Mouse (Mus musculus) hindbrain, embryonic 10.5 days (tissue): ENCODE results near the gene C2. TPM values are rescaled to one million over a fixed set of nuclear protein-coding genes. Genes with fewer than 3 reads are reported as not detected.
A peak's percentile ranks its signal among the peaks of the same experiment; 100 is the strongest.

Source experiments
- DNase-seq: peaks from one replicate; pipeline ENCODE4 v3.0.0-alpha.2; 2017; ENCODE audit warnings: low spot score
- H3K27ac ChIP-seq: fragments of 300-500 bp; sonication (generic); 2 replicates; pipeline ENCODE4 v1.5.1; 2016; ENCODE audit warnings: mild to moderate bottlenecking, moderate library complexity
- H3K27me3 ChIP-seq: fragments of 300-500 bp; sonication (generic); 2 replicates; pipeline ENCODE4 v1.6.1; 2016; ENCODE audit warnings: mild to moderate bottlenecking; ENCODE audit not compliant: poor library complexity, insufficient read depth, severe bottlenecking
- H3K36me3 ChIP-seq: fragments of 300-500 bp; sonication (generic); 2 replicates; pipeline ENCODE4 v1.6.1; 2016; ENCODE audit warnings: mild to moderate bottlenecking, moderate library complexity
- H3K4me1 ChIP-seq: fragments of 300-500 bp; sonication (generic); replicated peaks from 2 replicates; pipeline ENCODE4 v1.6.1; 2016; ENCODE audit warnings: mild to moderate bottlenecking
- H3K4me3 ChIP-seq: fragments of 300-500 bp; sonication (generic); 2 replicates; pipeline ENCODE4 v1.5.1; 2016; ENCODE audit warnings: mild to moderate bottlenecking, moderate library complexity
- H3K9me3 ChIP-seq: fragments of 300-500 bp; sonication (generic); 2 replicates; pipeline ENCODE4 v1.6.1; 2016; ENCODE audit warnings: mild to moderate bottlenecking, moderate library complexity
- WGBS: fragments of 180-500 bp; shearing (Covaris S2); methylation state at CpG from one replicate; pipeline ENCODE4 v1.1.7; 2016; 5-methylcytosine and 5-hydroxymethylcytosine counted together
- polyA plus RNA-seq: library from polyadenylated mRNA; unstranded; fragments of >200 nt; fragmentation: Nextera tagmentation; extraction: Ambion mirVana; gene quantifications from 2 replicates; pipeline ENCODE4 v1.2.1, GENCODE M21; 2016

The C2 gene
- polyA plus RNA-seq, 1 experiment from 2014 or later = 1.0 TPM

DNA sequence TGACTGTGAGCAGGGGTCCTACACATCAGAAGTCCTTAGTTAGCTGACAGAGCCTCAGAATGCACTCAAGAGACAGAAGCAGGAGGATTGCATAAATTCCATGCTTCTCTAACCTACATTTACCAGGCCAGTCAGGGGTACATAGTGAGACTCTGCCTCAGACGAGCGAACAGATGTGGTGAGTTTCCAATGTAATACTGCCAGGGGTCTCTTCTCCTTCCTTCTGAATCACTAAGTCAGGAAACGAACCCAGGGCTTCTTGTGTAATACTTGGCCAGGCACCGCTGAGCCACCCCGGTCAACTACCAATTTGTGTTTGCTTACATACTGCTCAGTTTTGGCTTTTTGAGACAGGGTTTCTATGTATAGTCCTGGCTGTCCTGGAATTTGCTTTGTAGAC is 10.1 kb downstream of the C2 start:
- DNase-seq = no peak
- Histone ChIP-seq H3K36me3 (no peaks in the 10 kb centered on the region), H3K4me1 (no peaks in the 10 kb centered on the region), H3K27ac (no peak overlapping the region), H3K9me3 (no peaks in the 10 kb centered on the region), H3K4me3 (no peak overlapping the region), H3K27me3 (peaks cover 8% of the 10 kb centered on the region; the same call in 1 of the 2 replicates)
- 90% methylated on average over 5 of the region's 5 CpGs for WGBS

DNA sequence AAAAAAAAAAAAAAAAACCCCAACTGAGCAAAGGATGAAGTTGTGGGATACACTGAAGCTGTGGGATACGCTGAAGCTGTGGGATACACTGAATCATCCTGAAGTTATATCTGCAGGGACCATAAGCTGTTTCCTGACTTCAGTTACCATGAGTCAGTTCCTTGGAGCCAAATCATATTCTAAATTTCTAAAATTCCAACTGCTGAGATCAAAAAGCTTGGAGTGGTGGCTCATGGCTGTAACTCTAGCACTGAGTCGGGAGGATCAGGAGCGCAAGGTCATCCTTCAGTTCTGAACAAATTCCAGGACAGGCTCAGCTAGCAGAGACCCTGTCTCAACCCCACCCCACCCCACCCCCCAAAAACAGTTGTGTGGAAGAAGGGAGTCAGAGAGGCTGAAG is 12.4 kb downstream of the C2 start:
- H3K4me3 ChIP-seq = no peak overlapping the region
- no peak overlapping the region for H3K27ac ChIP-seq
- 84% methylated on average over 3 of the region's 3 CpGs for WGBS
- peaks cover 26% of the 10 kb centered on the region for H3K27me3 ChIP-seq
- no peak for DNase-seq
- H3K36me3 ChIP-seq = no peaks in the 10 kb centered on the region
- no peaks in the 10 kb centered on the region for H3K9me3 ChIP-seq
- H3K4me1 ChIP-seq = peaks cover 8% of the 10 kb centered on the region

DNA sequence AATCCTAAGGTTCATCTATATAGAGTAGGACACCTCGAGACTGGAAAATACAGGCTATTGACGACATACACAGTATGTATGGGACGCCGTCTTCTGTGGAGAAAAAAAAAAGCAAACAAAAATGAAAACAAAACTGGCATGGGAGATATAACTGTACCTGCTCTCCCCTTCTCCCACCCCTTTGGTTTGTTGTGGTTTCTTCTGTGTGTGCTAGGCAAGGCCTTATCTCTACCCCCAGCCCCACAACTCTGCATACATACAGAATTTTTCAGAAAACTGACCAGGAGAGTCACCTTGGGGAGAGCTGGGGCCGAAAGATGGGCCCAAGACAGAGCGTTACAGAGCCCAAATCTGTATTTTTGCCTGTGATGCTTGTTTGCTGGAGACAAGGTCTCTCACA is 13.4 kb downstream of the C2 start:
- Histone ChIP-seq H3K4me1 (peaks cover 9% of the 10 kb centered on the region), H3K36me3 (no peaks in the 10 kb centered on the region), H3K4me3 (no peak overlapping the region), H3K9me3 (no peaks in the 10 kb centered on the region), H3K27me3 (peaks cover 26% of the 10 kb centered on the region), H3K27ac (no peak overlapping the region)
- DNase-seq = no peak
- WGBS = 88% methylated on average over 6 of the region's 6 CpGs

DNA sequence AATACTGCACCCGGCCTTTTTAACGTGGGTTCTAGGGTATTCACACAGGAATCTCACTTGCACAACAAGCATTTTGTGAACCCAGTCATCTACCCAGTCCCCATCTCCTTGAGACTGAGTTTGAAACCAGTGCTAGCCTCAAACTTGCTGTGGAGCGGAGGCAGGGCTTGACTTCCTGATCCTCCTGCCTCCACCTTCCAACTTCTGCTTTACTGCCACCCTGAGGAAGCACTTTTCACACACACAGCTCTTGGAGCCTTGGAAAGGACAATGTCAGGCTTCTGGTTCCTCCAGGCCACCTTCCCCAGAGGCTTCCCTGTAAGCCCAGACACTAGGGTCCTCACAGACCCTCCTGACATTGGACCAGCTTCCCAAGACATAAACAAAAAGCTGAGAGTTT is 14.7 kb downstream of the C2 start:
- no peak overlapping the region for H3K4me3 ChIP-seq
- H3K9me3 ChIP-seq = no peaks in the 10 kb centered on the region
- H3K27ac ChIP-seq = no peak overlapping the region
- 70% methylated on average over 3 of the region's 3 CpGs for WGBS
- H3K27me3 ChIP-seq = peaks cover 26% of the 10 kb centered on the region
- peaks cover 13% of the 10 kb centered on the region for H3K4me1 ChIP-seq
- DNase-seq = no peak
- H3K36me3 ChIP-seq = no peaks in the 10 kb centered on the region

DNA sequence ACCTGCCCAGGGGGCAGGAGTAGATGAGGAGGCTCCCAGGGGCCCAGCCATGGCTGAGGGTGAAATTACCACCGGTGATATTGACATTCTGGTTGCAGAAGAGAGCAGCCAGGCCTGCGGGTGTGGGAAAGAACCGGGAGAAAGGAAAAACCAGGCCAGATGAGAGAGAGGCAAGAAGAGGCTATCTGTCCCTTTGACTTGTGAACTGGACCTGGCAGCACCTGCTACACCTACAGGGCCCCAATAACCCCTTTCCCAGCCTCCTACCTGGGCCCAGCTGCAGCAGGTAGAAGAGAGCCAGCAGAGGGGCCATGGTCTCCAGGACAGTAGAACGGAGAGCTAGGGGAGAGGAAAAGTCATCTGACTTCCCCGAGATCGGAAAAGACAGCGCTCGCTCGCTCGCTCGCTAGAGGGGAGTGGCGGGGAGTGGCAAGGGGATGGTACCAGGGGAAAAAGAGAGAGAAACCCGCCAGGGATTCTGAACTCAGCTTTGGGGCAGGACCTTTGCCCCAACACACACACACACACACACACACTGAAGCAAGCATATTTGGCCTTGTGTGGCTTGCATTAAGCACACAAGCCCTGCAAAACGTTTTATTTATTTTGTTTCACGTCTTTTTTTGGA is 16.3 kb downstream of the C2 start, which contains the start of gene Gm20547:
Gene Gm20547 (minus strand): TSS at position 360 of the 628 bp plus-strand sequence.
- H3K27me3 ChIP-seq = peaks cover 26% of the 10 kb centered on the region
- peak within 1 kb of the TSS; percentile 1; the same call in 1 of the 2 replicates for H3K4me3 ChIP-seq
- WGBS = 9% methylated on average over 15 of the region's 15 CpGs
- no peak within 1 kb of the TSS for H3K27ac ChIP-seq
- peaks cover 13% of the 10 kb centered on the region for H3K4me1 ChIP-seq
- no peak for DNase-seq
- H3K9me3 ChIP-seq = no peaks in the 10 kb centered on the region
- no peaks in the 10 kb centered on the region for H3K36me3 ChIP-seq

DNA sequence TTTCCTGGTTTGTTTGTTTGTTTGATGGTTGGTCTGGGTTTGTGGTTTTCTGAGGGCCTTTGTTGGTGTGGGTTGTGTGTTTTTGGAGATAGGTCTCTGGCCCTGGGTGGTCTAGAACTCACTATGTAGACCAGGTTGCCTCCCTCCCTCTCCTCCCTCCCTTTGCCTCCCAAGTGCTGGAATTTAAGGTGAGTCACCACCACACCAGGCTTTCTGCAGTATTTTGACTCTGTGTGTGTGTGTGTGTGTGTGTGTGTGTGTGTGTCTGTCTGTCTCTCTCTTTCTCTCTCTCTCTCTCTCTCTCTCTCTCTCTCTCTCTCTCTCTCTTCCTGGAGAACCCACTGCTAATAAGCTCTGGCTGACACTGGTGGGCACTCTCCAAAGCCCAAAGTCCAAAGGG is 16.9 kb downstream of the C2 start:
- no peak overlapping the region for H3K4me3 ChIP-seq

DNA sequence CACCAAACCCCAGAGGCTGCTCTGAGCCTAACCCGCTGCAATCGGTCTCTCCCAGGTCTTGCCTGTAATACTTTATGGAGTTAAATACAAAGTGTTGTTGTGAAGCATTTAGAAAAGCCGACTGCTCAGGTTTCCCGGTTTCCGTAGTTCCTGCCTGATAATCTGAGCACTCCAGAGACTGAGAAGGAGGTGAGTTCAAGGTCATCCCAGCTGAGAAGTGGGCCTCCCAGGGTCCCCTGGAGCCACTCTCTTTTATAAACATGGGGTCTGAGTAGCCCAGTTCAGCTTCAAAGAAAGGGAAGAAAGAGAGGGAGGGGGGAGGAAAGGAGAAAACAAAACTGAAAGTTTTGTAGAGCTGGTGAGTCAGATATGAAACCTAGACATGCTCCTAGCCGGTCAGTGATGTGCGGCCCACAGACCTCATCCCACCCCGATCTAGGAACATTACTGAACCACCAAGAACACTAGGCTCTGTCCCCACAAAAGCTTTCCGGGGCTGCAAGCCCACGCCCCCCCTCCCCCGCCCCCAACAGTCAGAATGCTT is 18.7 kb downstream of the C2 start, which contains the start of gene Zbtb12:
Gene Zbtb12 (plus strand): TSS at position 148 of the 544 bp plus-strand sequence.
- DNase-seq = no peak
- Histone ChIP-seq H3K4me1 (peaks cover 13% of the 10 kb centered on the region), H3K36me3 (no peaks in the 10 kb centered on the region), H3K9me3 (no peaks in the 10 kb centered on the region), H3K27ac (no peak within 1 kb of the TSS), H3K27me3 (peaks cover 26% of the 10 kb centered on the region), H3K4me3 (no peak within 1 kb of the TSS)
- 66% methylated on average over 11 of the region's 11 CpGs for WGBS

More for the DNA sequence above, 16.9 kb downstream of the C2 start:
- peaks cover 26% of the 10 kb centered on the region for H3K27me3 ChIP-seq
- peaks cover 13% of the 10 kb centered on the region for H3K4me1 ChIP-seq
- no peak overlapping the region for H3K27ac ChIP-seq
- no peaks in the 10 kb centered on the region for H3K36me3 ChIP-seq
- no peak for DNase-seq
- no peaks in the 10 kb centered on the region for H3K9me3 ChIP-seq

DNA sequence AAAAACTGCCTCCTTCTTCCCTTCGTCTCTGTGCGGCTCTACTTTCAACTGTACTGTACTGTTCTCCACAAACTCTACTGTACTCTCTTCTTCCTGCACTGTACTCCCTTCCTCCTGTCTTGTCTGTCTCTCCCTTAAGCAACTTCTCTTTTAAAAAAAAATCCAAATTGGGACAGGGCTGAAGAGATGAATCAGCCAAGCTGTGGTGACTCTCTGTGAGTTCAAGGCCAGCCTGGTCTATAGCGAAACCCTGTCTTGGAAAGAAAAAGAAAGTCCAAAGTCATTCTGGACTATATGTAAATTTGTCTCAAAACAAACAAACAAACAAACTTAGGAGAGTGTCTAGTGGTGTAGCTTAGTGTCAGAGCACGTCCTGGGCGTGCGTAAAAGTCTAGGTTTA is 23.7 kb downstream of the C2 start:
- DNase-seq = no peak
- Histone ChIP-seq H3K36me3 (no peaks in the 10 kb centered on the region), H3K27ac (no peak overlapping the region), H3K4me1 (peaks cover under 1% of the 10 kb centered on the region; the same call in 1 of the 2 replicates), H3K4me3 (no peak overlapping the region), H3K9me3 (no peaks in the 10 kb centered on the region), H3K27me3 (no peaks in the 10 kb centered on the region)
- WGBS = 93% methylated on average over 6 of the region's 6 CpGs

DNA sequence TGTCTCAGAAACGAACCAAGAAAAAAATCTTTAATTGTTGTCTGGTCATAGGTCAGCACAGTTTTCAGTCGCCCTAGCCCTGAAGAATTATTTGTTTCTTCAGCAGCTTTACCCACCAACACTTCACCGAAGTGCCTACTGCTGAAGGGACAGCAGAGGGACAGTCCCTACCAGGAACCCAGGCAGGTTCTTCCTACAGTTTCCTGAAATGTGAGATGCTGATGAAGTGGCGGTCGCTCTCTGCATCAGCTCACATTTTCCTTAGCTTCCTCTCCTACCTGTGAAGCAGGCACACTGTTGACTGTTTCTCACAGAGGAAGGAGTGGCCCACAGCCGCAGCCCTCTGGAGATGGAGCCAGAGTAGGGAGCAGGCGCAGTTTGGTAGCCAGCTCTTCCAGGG is 32.1 kb downstream of the C2 start:
- Histone ChIP-seq H3K27me3 (peaks cover 6% of the 10 kb centered on the region; the same call in 1 of the 2 replicates), H3K4me3 (no peak overlapping the region), H3K9me3 (no peaks in the 10 kb centered on the region), H3K4me1 (no peaks in the 10 kb centered on the region), H3K27ac (no peak overlapping the region), H3K36me3 (no peaks in the 10 kb centered on the region)
- DNase-seq = no peak
- WGBS = 67% methylated on average over 7 of the region's 7 CpGs

DNA sequence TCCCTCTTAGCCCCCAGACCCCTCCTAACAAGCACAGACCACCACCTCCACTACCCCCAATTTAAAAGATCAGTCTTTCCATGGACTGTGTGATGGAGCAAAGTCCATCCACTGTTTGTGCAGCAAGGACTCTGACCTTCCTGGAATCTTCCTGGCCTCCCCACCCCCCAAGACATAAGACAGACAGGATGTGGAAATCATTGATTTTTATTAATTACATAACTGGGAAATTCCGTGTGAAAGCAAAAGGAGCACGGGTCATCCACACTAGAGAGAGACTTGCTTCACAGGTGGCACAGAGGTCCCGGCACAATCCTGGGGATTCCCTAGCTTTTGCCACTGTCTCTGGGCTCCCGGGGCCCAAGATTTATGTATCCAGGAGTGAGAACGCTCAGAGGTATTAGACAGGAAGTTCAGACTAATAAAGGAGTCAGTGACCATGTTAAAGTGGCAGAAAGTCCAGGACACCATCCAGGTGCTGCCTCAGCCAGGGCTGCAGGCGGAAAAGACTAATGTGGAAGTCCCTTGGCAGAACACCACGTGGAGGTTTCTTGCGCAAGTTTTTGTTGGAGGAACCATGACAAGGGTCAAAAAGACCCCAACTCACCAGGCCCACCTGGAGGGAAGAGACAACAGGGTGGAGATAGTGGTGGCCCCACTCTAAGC is 35.5 kb downstream of the C2 start, which contains the start of gene Cfb:
Gene Cfb (minus strand): TSS at position 103 of the 666 bp plus-strand sequence.
- 77% methylated on average over 8 of the region's 8 CpGs for WGBS
- Histone ChIP-seq H3K27me3 (peaks cover 6% of the 10 kb centered on the region; the same call in 1 of the 2 replicates), H3K27ac (no peak within 1 kb of the TSS), H3K4me3 (no peak within 1 kb of the TSS), H3K36me3 (peaks cover 8% of the 10 kb centered on the region), H3K4me1 (no peaks in the 10 kb centered on the region), H3K9me3 (no peaks in the 10 kb centered on the region)
- DNase-seq = no peak

DNA sequence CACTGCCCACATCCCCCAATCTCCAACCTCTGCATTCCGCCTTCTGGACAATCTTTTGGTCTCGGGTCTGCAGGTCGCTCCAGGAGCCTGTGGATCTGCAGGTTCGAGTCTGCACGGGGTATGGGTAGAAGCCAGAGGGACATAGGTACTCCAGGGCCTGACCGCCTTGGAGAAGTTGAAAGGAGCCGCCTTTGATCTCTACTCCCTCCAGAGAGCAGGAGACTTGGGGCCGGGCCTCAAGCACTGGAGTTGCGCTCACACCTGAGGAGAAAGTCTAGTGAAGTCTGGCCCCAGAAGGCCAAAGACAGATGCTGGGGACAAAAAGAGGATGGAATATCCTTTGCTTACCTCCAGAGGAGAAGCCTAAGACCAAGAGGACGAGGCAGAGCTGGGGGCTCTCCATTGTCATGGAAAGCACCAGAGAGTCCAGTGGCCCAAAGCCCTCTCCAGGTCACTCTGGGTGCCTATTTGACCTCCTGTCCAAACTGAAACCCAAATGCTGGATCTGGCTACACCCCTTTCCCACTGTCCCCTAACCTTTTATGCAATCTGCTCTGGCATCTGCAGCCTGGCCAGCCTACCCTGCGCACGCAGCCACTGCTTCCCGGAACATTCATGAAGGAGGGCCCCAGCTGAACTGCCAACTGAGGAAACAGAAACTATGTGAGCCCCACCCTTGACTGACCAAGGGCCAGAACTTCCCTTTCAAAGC is 36.2 kb downstream of the C2 start:
- no peak for DNase-seq
- Histone ChIP-seq H3K9me3 (no peaks in the 10 kb centered on the region), H3K36me3 (peaks cover 15% of the 10 kb centered on the region), H3K4me3 (no peak overlapping the region), H3K4me1 (no peaks in the 10 kb centered on the region), H3K27ac (no peak overlapping the region), H3K27me3 (peaks cover 6% of the 10 kb centered on the region; the same call in 1 of the 2 replicates)
- WGBS = 73% methylated on average over 13 of the region's 13 CpGs

DNA sequence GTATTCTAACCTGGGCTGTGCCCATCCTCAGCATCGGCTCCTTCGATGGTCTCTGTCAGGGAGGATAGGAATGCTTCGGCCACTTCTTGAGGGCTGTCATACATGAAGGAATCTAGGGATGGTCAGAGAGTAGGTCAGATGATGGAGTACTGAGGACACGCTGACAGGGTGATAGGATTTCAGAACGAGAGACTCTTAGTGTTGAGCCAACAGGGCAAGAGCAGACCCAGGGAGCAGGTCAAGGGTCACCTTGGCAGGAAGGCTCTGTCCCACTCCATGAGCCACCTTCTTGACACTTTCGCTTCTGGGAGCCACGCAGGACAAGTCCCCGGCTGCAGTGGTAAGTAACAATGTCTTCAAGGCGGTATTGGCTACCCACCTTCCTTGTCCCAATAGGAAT is 37.6 kb downstream of the C2 start:
- Histone ChIP-seq H3K4me1 (no peaks in the 10 kb centered on the region), H3K9me3 (no peaks in the 10 kb centered on the region), H3K27me3 (peaks cover 6% of the 10 kb centered on the region; the same call in 1 of the 2 replicates), H3K4me3 (no peak overlapping the region), H3K27ac (no peak overlapping the region), H3K36me3 (peaks cover 29% of the 10 kb centered on the region)
- 87% methylated on average over 9 of the region's 9 CpGs for WGBS
- no peak for DNase-seq
